15 mouse cellular contexts compared by ENCODE assay signal in the genomic region with DNA sequence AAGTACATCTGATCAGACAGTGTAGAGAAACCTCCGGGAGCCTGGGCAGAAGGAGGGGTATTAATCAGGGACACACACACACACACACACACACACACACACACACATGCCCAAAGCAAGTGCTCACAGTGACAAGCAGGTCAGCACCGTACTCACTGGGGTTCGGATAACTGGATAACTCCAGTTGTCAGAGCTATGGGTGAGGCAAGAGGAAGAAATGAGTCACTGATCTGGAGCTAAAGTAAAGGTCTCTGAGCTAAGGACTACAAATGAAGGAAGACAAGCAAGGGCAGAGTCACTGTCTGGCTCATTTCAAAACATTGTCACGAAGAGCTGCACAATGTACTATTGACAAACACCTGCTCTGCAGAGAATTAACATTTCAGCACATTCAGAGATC.
DNase-seq lines count a peak whose midpoint lies in the region; ATAC-seq and TF ChIP-seq lines count a peak whose summit lies in the region.
"Had no signal": no experiment of that assay in that cellular context is flagged by ENCODE, and none has a peak within 500 bp of the region (broad histone marks: within the 10 kb centered on the region; RNA-seq: fewer than 3 reads in every experiment).

No protein-coding gene starts in this region.

- peak; percentile 65; the same call in 1 of the 2 replicates for ATAC-seq in kidney, postnatal 0 days (replicated peaks; ENCODE audit: low FRiP score, low read depth)
- ATAC-seq in heart, embryonic 12.5 days (ENCODE audit: insufficient number of reproducible peaks, low FRiP score): peak; percentile 83
- ATAC-seq in monocyte, adult 5-6 weeks (replicated peaks; ENCODE audit: insufficient number of reproducible peaks, low FRiP score, low TSS enrichment, poor library complexity, severe bottlenecking): peak; percentile 86
- ATAC-seq: liver, embryonic 12.5 days; midbrain, embryonic 16.5 days had no signal

- TF ChIP-seq CTCF in kidney, postnatal 0 days (IDR thresholded peaks at IDR 0.05; ENCODE audit: low read depth): no peak

- WGBS in kidney, postnatal 0 days: 61% methylated on average over 4 of the region's 4 CpGs
- WGBS in heart, embryonic 12.5 days: 41% methylated on average over 4 of the region's 4 CpGs

- no peak overlapping the region for H3K4me2 ChIP-seq in kidney, postnatal 0 days (ENCODE audit: low read length)
- no peak overlapping the region for H3K4me2 ChIP-seq in heart, embryonic 12.5 days
- H3K4me2 ChIP-seq: liver, embryonic 12.5 days had no signal

- H3K9me3 ChIP-seq in kidney, postnatal 0 days (replicated peaks; ENCODE audit: low read length): no peaks in the 10 kb centered on the region
- H3K9me3 ChIP-seq in heart, embryonic 12.5 days (replicated peaks): no peaks in the 10 kb centered on the region
- H3K9me3 ChIP-seq: hindbrain, embryonic 10.5 days; liver, embryonic 12.5 days had no signal

- no peak overlapping the region for H3K27ac ChIP-seq in kidney, postnatal 0 days
- H3K27ac ChIP-seq in heart, embryonic 12.5 days (ENCODE audit: poor library complexity, severe bottlenecking): no peak overlapping the region
- H3K27ac ChIP-seq: hindbrain, embryonic 10.5 days; liver, embryonic 12.5 days had no signal

- H3K4me3 ChIP-seq in kidney, postnatal 0 days (replicated peaks; ENCODE audit: low read depth, low read length): no peak overlapping the region
- no peak overlapping the region for H3K4me3 ChIP-seq in heart, embryonic 12.5 days
- H3K4me3 ChIP-seq: hindbrain, embryonic 10.5 days; liver, embryonic 12.5 days had no signal

- H3K4me1 ChIP-seq in kidney, postnatal 0 days (replicated peaks; ENCODE audit: insufficient read depth, low read length): no peaks in the 10 kb centered on the region
- H3K4me1 ChIP-seq in heart, embryonic 12.5 days (replicated peaks): 0 out of 2 replicates have a peak, but pooled peaks cover 3% of the 10 kb centered on the region
- H3K4me1 ChIP-seq: hindbrain, embryonic 10.5 days; liver, embryonic 12.5 days had no signal

- no peaks in the 10 kb centered on the region for H3K27me3 ChIP-seq in kidney, postnatal 0 days (ENCODE audit: insufficient read depth, low read length)
- no peaks in the 10 kb centered on the region for H3K27me3 ChIP-seq in heart, embryonic 12.5 days (replicated peaks)
- H3K27me3 ChIP-seq: liver, embryonic 12.5 days had no signal

- no peak for DNase-seq in kidney, postnatal 0 days (ENCODE audit: low spot score)
- DNase-seq in kidney, postnatal 36 days: no peak
- DNase-seq in MN1 (ENCODE audit: low spot score): peak; percentile 81
- DNase-seq in frontal cortex, postnatal 25 days (ENCODE audit: low spot score in 2 of 2): no peak
- DNase-seq in spleen, postnatal 14 days (ENCODE audit: low spot score in 2 of 2): no peak
- no peak for DNase-seq in cerebellum, adult 9-11 months
- DNase-seq: cerebellum, adult 18-20 months; layer of hippocampus, adult 9-11 months; right cerebral cortex, postnatal 14 days; thymus, adult 2 months had no signal

- no peak overlapping the region for H3K9ac ChIP-seq in kidney, postnatal 0 days (ENCODE audit: low read depth, low read length)
- no peak overlapping the region for H3K9ac ChIP-seq in heart, embryonic 12.5 days
- H3K9ac ChIP-seq: liver, embryonic 12.5 days had no signal

- H3K36me3 ChIP-seq in kidney, postnatal 0 days (ENCODE audit: insufficient read depth, low read length): no peaks in the 10 kb centered on the region
- H3K36me3 ChIP-seq in heart, embryonic 12.5 days: no peaks in the 10 kb centered on the region
- H3K36me3 ChIP-seq: hindbrain, embryonic 10.5 days; liver, embryonic 12.5 days had no signal
